Mouse (Mus musculus): Measurements from ENCODE around the gene Ugt1a1. TPM values are rescaled to one million over a fixed set of nuclear protein-coding genes. Genes with fewer than 3 reads are reported as not detected.

Ugt1a1 gene
- polyA plus RNA-seq, 1 experiment from 2014 or later = not detected

DNA sequence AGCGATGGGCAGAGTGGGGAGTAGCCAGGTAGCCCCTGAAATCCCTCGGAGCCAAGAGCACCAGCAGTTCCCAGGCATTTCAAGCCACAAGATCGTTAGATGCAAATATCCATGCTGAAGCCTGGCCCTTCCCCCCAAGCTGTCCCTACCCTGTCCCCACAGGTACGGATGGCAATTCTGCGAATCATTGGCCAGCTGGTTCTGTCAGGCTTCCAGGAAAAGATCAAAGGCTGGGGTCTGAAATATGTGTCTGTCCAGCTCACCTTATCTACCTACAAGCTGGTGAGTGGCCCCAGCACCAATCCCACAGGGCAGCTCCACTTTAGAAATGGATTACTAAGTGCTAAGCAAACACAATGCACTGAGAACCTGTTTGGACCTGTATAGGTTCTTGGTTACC lies 25.6 kb downstream of the Ugt1a1 start:
- Histone ChIP-seq H3K27ac (replicated peaks) (no peak overlapping the region), H3K4me2 (no peak overlapping the region), H3K36me3 (no peaks in the 10 kb centered on the region), H3K4me3 (replicated peaks) (no peak overlapping the region), H3K27me3 (replicated peaks) (no peaks in the 10 kb centered on the region), H3K9ac (replicated peaks) (no peak overlapping the region), H3K9me3 (replicated peaks) (peaks cover 91% of the 10 kb centered on the region), H3K4me1 (no peaks in the 10 kb centered on the region)
- 82% methylated on average over 5 of the region's 5 CpGs for WGBS
- no peak for ATAC-seq (ENCODE audit: low FRiP score)

DNA sequence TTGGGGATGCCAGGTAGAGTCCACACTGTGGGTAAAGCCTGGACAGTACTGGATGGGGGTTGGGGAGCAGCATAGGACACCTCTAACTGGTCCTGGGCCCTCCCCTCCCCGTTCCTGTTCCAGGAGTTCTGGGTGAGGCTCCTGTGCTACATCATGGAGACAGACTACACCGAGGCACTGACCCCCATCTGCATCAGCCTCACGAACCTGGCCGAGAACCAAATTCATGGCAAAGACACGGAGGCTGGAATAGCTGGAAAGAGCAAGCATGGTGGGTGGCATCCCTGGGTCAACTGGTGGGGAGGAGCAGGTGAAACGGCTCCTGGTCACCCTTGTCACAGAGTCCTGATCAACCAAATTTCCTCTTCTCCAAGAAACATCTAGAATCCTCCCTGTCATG lies 27.0 kb downstream of the Ugt1a1 start:
- Histone ChIP-seq H3K9ac (replicated peaks) (no peak overlapping the region), H3K4me1 (no peaks in the 10 kb centered on the region), H3K4me2 (no peak overlapping the region), H3K4me3 (replicated peaks) (no peak overlapping the region), H3K9me3 (replicated peaks) (peaks cover 91% of the 10 kb centered on the region), H3K36me3 (no peaks in the 10 kb centered on the region), H3K27ac (replicated peaks) (no peak overlapping the region), H3K27me3 (replicated peaks) (no peaks in the 10 kb centered on the region)
- 81% methylated on average over 6 of the region's 6 CpGs for WGBS
- 0 out of 2 replicates have a peak, but pooled peaks have one; percentile 9 for ATAC-seq (ENCODE audit: low FRiP score)

- no peak for ATAC-seq (ENCODE audit: low FRiP score)
- Histone ChIP-seq H3K4me3 (replicated peaks) (no peak overlapping the region), H3K27me3 (replicated peaks) (no peaks in the 10 kb centered on the region), H3K9me3 (replicated peaks) (peaks cover 90% of the 10 kb centered on the region), H3K9ac (replicated peaks) (no peak overlapping the region), H3K4me1 (no peaks in the 10 kb centered on the region), H3K4me2 (no peak overlapping the region), H3K36me3 (no peaks in the 10 kb centered on the region), H3K27ac (replicated peaks) (no peak overlapping the region)
- WGBS = 78% methylated on average over 5 of the region's 5 CpGs
Measured at GRCm38 (mm10) chr1:88240072-88240471, 28.3 kb downstream of the Ugt1a1 start.

DNA sequence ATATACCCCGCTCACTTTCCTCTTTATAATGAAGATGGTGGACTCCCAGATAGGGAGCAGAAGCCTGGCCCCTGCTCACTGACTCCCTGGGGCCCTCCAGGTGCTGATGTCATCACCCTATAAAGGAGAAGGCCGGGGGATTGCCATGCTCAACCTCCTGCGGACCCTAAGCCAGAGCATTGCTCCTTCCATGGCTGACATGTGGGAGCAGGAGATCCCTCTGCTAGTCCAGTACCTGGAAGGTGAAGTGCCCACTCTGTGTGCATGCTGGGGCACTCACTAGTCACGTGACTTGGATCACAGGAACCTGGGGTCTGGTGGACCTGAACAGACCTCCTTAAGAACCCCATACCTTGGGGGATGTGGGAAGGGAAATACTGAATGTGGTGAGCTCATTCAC lies 28.8 kb downstream of the Ugt1a1 start:
- Histone ChIP-seq H3K27ac (replicated peaks) (no peak overlapping the region), H3K4me1 (no peaks in the 10 kb centered on the region), H3K27me3 (replicated peaks) (no peaks in the 10 kb centered on the region), H3K9me3 (replicated peaks) (peaks cover 90% of the 10 kb centered on the region), H3K9ac (replicated peaks) (no peak overlapping the region), H3K36me3 (no peaks in the 10 kb centered on the region), H3K4me3 (replicated peaks) (no peak overlapping the region), H3K4me2 (no peak overlapping the region)
- ATAC-seq (ENCODE audit: low FRiP score) = peak; percentile 1; the same call in 1 of the 2 replicates
- 73% methylated on average over 4 of the region's 4 CpGs for WGBS

DNA sequence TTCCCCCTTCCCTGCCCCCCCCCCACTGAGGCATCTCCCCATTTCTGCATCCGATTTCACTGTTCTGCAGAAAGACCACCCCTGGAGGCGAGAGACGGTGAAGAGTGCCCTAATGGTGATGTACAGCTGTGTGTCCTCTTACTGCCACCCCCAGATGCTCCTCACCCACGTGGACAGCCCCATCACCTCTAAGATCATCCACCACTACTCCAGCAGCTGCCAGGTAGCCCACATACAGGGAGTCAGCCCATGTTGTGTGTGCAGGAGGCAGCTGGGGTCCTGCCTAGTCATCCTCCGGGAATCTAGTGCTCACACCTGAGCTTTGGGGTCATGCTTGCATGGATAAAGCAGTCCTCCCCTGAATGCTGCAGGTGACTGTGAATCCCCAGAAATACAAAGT lies 32.1 kb downstream of the Ugt1a1 start:
- H3K4me1 ChIP-seq = no peaks in the 10 kb centered on the region
- no peak for ATAC-seq (ENCODE audit: low FRiP score)
- H3K4me2 ChIP-seq = no peak overlapping the region
- no peak overlapping the region for H3K9ac ChIP-seq (replicated peaks)
- H3K27ac ChIP-seq (replicated peaks) = no peak overlapping the region
- WGBS = 72% methylated on average over 5 of the region's 5 CpGs
- no peaks in the 10 kb centered on the region for H3K27me3 ChIP-seq (replicated peaks)
- peaks cover 92% of the 10 kb centered on the region for H3K9me3 ChIP-seq (replicated peaks)
- no peak overlapping the region for H3K4me3 ChIP-seq (replicated peaks)
- H3K36me3 ChIP-seq = no peaks in the 10 kb centered on the region

DNA sequence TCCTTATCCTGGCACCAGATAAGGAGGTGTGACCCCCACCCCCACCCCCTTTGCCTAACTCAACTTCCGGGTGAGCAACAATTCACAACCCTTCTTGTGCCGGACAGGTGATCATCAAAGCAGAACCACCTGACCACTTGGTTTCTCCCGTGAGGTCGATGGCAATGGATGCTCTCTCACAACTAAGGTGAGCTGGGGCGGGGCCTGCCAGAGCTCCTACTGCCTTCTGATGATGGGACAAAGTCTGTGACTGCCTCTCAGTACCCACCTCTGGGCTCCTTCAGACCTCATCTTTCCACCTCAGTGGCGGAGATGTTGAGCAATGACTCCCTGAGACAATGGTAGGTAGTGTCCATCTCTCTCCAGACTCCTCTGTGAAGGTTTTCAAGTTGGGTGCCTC lies 34.1 kb downstream of the Ugt1a1 start:
- Histone ChIP-seq H3K27ac (replicated peaks) (no peak overlapping the region), H3K4me3 (replicated peaks) (no peak overlapping the region), H3K36me3 (no peaks in the 10 kb centered on the region), H3K27me3 (replicated peaks) (no peaks in the 10 kb centered on the region), H3K9me3 (replicated peaks) (peaks cover 92% of the 10 kb centered on the region), H3K9ac (replicated peaks) (no peak overlapping the region), H3K4me1 (no peaks in the 10 kb centered on the region), H3K4me2 (no peak overlapping the region)
- ATAC-seq (ENCODE audit: low FRiP score) = no peak
- WGBS = 77% methylated on average over 6 of the region's 6 CpGs

DNA sequence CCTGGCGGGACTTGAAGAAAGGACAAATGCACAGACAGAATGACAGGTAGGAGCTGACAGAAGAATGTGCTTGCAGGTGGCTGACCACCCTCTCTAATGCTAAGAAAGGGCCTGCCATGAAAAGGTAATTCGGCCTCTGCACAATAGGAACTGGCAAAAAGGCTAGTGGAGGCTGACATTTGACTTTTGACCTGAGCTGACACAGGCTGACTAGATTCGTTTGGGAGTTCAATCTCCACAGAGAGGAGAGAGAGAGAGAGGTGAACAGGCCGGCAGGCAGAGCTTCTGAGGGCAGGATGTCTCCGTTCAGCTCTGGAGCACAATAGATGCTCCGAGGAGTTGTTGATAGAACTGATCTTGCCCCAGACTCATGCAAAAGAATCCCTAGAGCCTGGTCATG lies 34.6 kb downstream of the Ugt1a1 start:
- H3K27me3 ChIP-seq (replicated peaks) = no peaks in the 10 kb centered on the region
- H3K9ac ChIP-seq (replicated peaks) = no peak overlapping the region
- no peaks in the 10 kb centered on the region for H3K4me1 ChIP-seq
- H3K4me2 ChIP-seq = no peak overlapping the region
- peaks cover 93% of the 10 kb centered on the region for H3K9me3 ChIP-seq (replicated peaks)
- no peaks in the 10 kb centered on the region for H3K36me3 ChIP-seq
- no peak for ATAC-seq (ENCODE audit: low FRiP score)
- H3K27ac ChIP-seq (replicated peaks) = no peak overlapping the region
- WGBS = 50% methylated on average over 6 of the region's 6 CpGs
- no peak overlapping the region for H3K4me3 ChIP-seq (replicated peaks)

- Histone ChIP-seq H3K9ac (replicated peaks) (no peak overlapping the region), H3K36me3 (no peaks in the 10 kb centered on the region), H3K27ac (replicated peaks) (no peak overlapping the region), H3K27me3 (replicated peaks) (no peaks in the 10 kb centered on the region), H3K9me3 (replicated peaks) (peaks cover 90% of the 10 kb centered on the region), H3K4me1 (no peaks in the 10 kb centered on the region), H3K4me2 (no peak overlapping the region), H3K4me3 (replicated peaks) (no peak overlapping the region)
- 59% methylated on average over 2 of the region's 2 CpGs for WGBS
- no peak; the same call in 1 of the 2 replicates for ATAC-seq (ENCODE audit: low FRiP score)
Measured at GRCm38 (mm10) chr1:88247660-88248059, 35.9 kb downstream of the Ugt1a1 start.

DNA sequence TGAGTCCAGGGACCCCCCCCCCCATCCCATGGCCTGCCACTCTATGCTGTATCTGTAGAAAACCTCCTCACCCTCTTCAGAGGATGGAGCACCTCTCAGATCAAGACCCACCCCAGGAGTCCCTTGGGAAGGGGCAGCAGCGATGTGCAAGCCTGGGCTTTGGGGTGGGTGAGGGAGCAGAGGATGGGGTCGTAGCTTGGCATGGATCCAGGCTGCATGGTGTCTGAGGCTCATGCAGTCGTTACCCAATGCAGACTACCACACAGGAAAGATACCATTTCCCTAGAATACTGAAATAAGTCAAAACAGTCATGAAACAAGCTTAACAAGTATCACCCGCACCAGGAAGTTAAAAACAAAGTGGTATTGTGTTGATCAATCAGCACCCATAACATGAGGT lies 36.9 kb downstream of the Ugt1a1 start:
- Histone ChIP-seq H3K4me1 (no peaks in the 10 kb centered on the region), H3K27ac (replicated peaks) (no peak overlapping the region), H3K4me3 (replicated peaks) (no peak overlapping the region), H3K9me3 (replicated peaks) (peaks cover 86% of the 10 kb centered on the region), H3K27me3 (replicated peaks) (no peaks in the 10 kb centered on the region), H3K36me3 (no peaks in the 10 kb centered on the region), H3K4me2 (no peak overlapping the region), H3K9ac (replicated peaks) (no peak overlapping the region)
- ATAC-seq (ENCODE audit: low FRiP score) = no peak
- 72% methylated on average over 4 of the region's 4 CpGs for WGBS

DNA sequence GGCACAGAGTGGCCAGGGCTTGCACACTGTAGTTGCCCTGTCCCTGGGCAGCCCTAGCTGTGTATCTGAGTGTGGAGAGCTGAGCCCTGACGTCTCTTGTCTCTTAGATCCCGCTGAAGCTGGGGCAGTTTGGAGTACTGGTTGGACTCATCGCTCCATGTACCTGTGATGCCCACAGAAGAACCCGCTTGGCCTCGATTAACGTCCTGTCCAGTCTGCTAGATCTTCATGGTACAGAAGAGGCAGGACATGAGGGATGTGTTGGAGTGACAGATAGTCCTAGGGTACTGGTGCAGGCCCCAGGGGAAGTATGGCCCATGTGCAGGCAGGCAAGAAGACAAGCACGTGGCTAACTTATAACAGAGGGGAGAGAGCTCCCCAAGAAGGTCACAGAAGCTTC lies 37.8 kb downstream of the Ugt1a1 start:
- H3K36me3 ChIP-seq = no peaks in the 10 kb centered on the region
- WGBS = 81% methylated on average over 7 of the region's 7 CpGs
- no peaks in the 10 kb centered on the region for H3K27me3 ChIP-seq (replicated peaks)
- no peaks in the 10 kb centered on the region for H3K4me1 ChIP-seq
- peaks cover 84% of the 10 kb centered on the region for H3K9me3 ChIP-seq (replicated peaks)
- no peak overlapping the region for H3K4me3 ChIP-seq (replicated peaks)
- no peak overlapping the region for H3K27ac ChIP-seq (replicated peaks)
- no peak overlapping the region for H3K9ac ChIP-seq (replicated peaks)
- no peak overlapping the region for H3K4me2 ChIP-seq
- ATAC-seq (ENCODE audit: low FRiP score) = no peak

- no peaks in the 10 kb centered on the region for H3K27me3 ChIP-seq (replicated peaks)
- H3K4me2 ChIP-seq = no peak overlapping the region
- no peaks in the 10 kb centered on the region for H3K36me3 ChIP-seq
- no peak for ATAC-seq (ENCODE audit: low FRiP score)
- H3K27ac ChIP-seq (replicated peaks) = no peak overlapping the region
- no peaks in the 10 kb centered on the region for H3K4me1 ChIP-seq
- H3K9ac ChIP-seq (replicated peaks) = no peak overlapping the region
- H3K4me3 ChIP-seq (replicated peaks) = no peak overlapping the region
- H3K9me3 ChIP-seq (replicated peaks) = peaks cover 84% of the 10 kb centered on the region
- 83% methylated on average over 5 of the region's 5 CpGs for WGBS
Measured at GRCm38 (mm10) chr1:88250023-88250422, 38.3 kb downstream of the Ugt1a1 start.

GRCm38 (mm10) chr1:88253106-88253505 lies 41.3 kb downstream of the Ugt1a1 start:
- no peak overlapping the region for H3K27ac ChIP-seq (replicated peaks)
- no peaks in the 10 kb centered on the region for H3K27me3 ChIP-seq (replicated peaks)
- ATAC-seq (ENCODE audit: low FRiP score) = no peak
- no peak overlapping the region for H3K4me3 ChIP-seq (replicated peaks)
- no peaks in the 10 kb centered on the region for H3K36me3 ChIP-seq
- WGBS = 78% methylated on average over 8 of the region's 8 CpGs
- peaks cover 66% of the 10 kb centered on the region for H3K9me3 ChIP-seq (replicated peaks)
- no peak overlapping the region for H3K4me2 ChIP-seq
- H3K4me1 ChIP-seq = no peaks in the 10 kb centered on the region
- H3K9ac ChIP-seq (replicated peaks) = no peak overlapping the region

DNA sequence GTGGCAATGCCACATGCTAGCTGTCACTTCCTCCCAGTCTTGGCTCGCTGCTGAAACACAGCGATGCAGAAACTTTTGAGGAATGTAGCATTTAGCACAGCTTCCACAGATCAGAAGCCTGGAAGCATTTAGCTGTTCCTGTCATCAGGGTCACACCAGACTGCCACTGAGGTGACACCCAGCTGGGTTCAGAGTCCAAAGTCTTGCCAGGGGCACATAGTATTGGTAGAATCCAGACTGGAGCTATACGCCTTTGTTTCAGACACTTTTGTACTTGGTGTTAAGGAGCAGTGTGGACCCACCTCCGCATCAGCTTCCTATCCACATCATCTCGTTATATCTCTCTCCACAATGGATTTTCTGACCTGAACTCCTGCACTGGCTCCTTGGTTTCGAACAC lies 41.8 kb downstream of the Ugt1a1 start:
- no peak overlapping the region for H3K4me3 ChIP-seq (replicated peaks)
- H3K4me2 ChIP-seq = no peak overlapping the region
- no peak for ATAC-seq (ENCODE audit: low FRiP score)
- peaks cover 62% of the 10 kb centered on the region for H3K9me3 ChIP-seq (replicated peaks)
- WGBS = 76% methylated on average over 6 of the region's 6 CpGs
- no peaks in the 10 kb centered on the region for H3K4me1 ChIP-seq
- H3K9ac ChIP-seq (replicated peaks) = no peak overlapping the region
- H3K27me3 ChIP-seq (replicated peaks) = no peaks in the 10 kb centered on the region
- no peaks in the 10 kb centered on the region for H3K36me3 ChIP-seq
- H3K27ac ChIP-seq (replicated peaks) = no peak overlapping the region

Data from neural tube, embryonic 15.5 days (tissue).